Mouse (Mus musculus) megakaryocyte, embryonic 14.5 days (primary cell): Measurements from ENCODE around the gene Dram1.

Experiments
- FLI1 ChIP-seq: IDR thresholded peaks from 2 replicates; pipeline ENCODE4 v1.6.1; 2012; ENCODE audit warnings: low read length, inconsistent platforms, mixed read lengths
- GATA1 ChIP-seq: IDR thresholded peaks from 3 replicates; pipeline ENCODE4 v1.6.1; 2012; ENCODE audit warnings: mixed read lengths, low read length, inconsistent platforms, borderline replicate concordance

DNA sequence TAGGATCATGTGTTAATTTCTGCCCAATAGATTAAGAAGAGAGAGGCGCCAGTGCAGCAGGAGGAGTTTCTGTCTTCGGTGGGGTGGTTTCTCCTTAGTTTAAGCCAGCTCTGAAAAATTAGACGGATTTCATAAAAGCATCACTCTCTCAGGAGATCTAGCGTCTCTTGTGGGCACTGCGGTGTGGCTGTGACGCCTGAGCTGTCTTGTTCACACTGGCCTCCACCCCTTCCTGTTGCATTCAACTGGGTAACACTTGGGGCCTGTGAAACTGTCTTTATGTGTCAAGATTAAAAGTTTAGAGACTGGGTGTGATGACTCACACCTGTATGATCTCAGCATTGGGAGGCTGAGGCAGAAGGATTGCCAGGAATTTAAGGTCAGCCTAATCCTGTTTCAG, 49.1 kb upstream of the Dram1 start:
- no peak for TF ChIP-seq GATA1
- no peak for TF ChIP-seq FLI1
